Mouse (Mus musculus) liver, adult 2 months (tissue): ENCODE results near the gene Zfp787.

Experiments
- CTCF ChIP-seq: fragments of 200-500 bp; IDR thresholded peaks from 2 replicates; pipeline ENCODE4 v1.5.1; 2011; ENCODE audit warnings: low read depth, low read length, control low read depth
- POLR2A ChIP-seq: fragments of 200-500 bp; IDR thresholded peaks from 2 replicates; pipeline ENCODE4 v1.6.1; 2011; ENCODE audit warnings: low read length, control low read depth; ENCODE audit not compliant: insufficient read depth; ENCODE audit errors: extremely low read depth

GRCm38 (mm10) chr7:6179013-6179412, 23.2 kb upstream of the Zfp787 start:
- no peak for TF ChIP-seq POLR2A
- no peak for TF ChIP-seq CTCF
